Mouse (Mus musculus): ENCODE measurements around the gene Swsap1. TPM values are rescaled to one million over a fixed set of nuclear protein-coding genes. Genes with fewer than 3 reads are reported as not detected.

The Swsap1 gene
- total and polyA plus RNA-seq, 2 experiments = 4.7 to 5.3 TPM

DNA sequence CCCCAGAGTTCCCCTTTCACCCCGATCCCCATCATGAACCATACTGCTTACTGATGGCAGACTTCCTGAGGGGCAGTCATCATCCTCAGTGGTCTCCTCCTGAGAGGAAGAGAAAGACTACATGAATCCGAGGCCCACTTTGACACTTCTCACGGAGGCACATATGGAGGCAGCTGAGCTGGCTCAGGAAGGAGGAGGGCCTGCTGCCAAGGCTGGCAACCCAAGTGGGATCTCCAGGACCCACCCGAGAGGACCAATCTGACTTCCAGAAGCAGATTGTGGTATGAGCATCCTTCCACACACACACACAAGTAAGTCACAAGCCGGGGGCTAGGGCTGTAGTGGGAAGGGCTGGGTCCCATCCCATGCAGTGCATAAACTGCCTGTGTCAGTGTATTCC lies 21.8 kb downstream of the Swsap1 start:
- H3K36me3 ChIP-seq (ENCODE audit: control insufficient read depth, insufficient read depth, low read length) = peaks cover 22% of the 10 kb centered on the region
- no peak overlapping the region for H3K9ac ChIP-seq (ENCODE audit: low read depth, low read length)
- no peaks in the 10 kb centered on the region for H3K4me1 ChIP-seq (ENCODE audit: control insufficient read depth, insufficient read depth, low read length)
- DNase-seq (ENCODE audit: extremely low read depth, low read depth, low spot score) = no peak
- no peaks in the 10 kb centered on the region for H3K79me2 ChIP-seq (ENCODE audit: control insufficient read depth, insufficient read depth, low read length)
- TF ChIP-seq CTCF (IDR thresholded peaks at IDR 0.05; ENCODE audit: low read depth, low read length) = no peak
- TF ChIP-seq POLR2A (IDR thresholded peaks at IDR 0.05; ENCODE audit: extremely low read depth, insufficient read depth, low read length) = no peak
- no peak overlapping the region for H3K27ac ChIP-seq (replicated peaks; ENCODE audit: insufficient read depth, low read depth, low read length)
- no peak overlapping the region for H3K4me3 ChIP-seq (ENCODE audit: insufficient read depth, low read depth, low read length)
- H3K27me3 ChIP-seq (ENCODE audit: control insufficient read depth, insufficient read depth, low read length) = no peaks in the 10 kb centered on the region
- 90% methylated on average over 5 of the region's 5 CpGs for WGBS

DNA sequence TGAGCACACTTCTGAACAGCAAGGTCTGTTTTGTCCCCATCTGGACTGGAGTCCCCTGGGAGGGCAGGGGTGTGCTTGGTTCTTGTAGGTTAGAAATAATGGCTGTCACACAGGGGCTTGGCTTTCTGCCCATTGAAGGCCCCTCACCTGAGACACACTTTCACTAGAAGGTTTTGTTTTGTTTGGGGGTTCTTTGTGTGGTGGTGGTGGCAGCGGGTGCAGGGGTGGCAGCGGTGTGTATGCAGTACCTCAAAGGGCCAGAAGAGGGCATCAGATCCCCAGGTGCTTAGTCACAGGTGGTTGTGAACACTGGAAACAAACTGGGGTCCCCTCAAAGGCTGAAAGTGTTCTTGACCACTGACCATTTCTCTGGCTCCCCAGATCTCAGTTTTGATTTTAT lies 22.4 kb downstream of the Swsap1 start:
- H3K27me3 ChIP-seq (ENCODE audit: control insufficient read depth, insufficient read depth, low read length) = no peaks in the 10 kb centered on the region
- DNase-seq (ENCODE audit: extremely low read depth, low read depth, low spot score) = no peak
- WGBS = 37% methylated on average over 2 of the region's 2 CpGs
- H3K9ac ChIP-seq (ENCODE audit: low read depth, low read length) = no peak overlapping the region
- no peaks in the 10 kb centered on the region for H3K79me2 ChIP-seq (ENCODE audit: control insufficient read depth, insufficient read depth, low read length)
- H3K27ac ChIP-seq (replicated peaks; ENCODE audit: insufficient read depth, low read depth, low read length) = no peak overlapping the region
- TF ChIP-seq POLR2A (IDR thresholded peaks at IDR 0.05; ENCODE audit: extremely low read depth, insufficient read depth, low read length) (no peak), CTCF (IDR thresholded peaks at IDR 0.05; ENCODE audit: low read depth, low read length) (peak; percentile 89)
- no peak overlapping the region for H3K4me3 ChIP-seq (ENCODE audit: insufficient read depth, low read depth, low read length)
- peaks cover 19% of the 10 kb centered on the region for H3K36me3 ChIP-seq (ENCODE audit: control insufficient read depth, insufficient read depth, low read length)
- no peaks in the 10 kb centered on the region for H3K4me1 ChIP-seq (ENCODE audit: control insufficient read depth, insufficient read depth, low read length)

DNA sequence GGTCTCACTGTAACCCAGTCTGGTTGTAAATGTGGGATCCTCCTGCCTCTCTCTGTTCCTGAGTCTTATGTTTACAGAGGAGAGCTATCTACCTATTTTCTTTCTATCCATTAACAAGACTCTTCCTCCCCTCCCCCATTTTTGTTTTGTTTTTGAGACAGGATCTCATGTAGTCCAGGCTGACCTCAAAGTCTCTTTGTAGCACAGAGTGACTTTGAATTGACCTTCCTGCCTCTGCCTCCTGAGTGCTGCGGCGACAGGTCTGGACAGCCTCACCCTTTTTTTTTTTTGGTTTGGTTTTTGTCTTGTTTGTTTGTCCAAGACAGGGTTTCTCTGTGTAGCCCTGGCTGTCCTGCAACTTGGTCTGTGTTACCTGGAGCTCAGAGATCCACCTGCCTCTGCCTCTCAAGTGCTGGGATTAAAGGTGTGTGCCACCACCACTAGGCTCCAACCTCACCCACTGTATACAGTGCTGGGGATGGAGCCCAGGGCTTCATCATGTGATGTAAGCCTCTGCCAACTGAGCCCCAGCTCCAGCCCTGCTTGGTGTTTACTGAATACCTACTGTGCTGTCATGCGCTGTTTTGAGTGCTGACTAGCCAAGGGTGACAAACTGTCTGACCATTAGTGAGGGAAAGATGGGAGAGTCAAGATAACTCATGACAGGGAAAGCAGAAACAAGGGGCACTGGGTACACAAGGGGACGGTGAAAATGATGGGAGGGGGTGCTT lies 23.0 kb downstream of the Swsap1 start:
- no peak for TF ChIP-seq POLR2A (IDR thresholded peaks at IDR 0.05; ENCODE audit: extremely low read depth, insufficient read depth, low read length)
- TF ChIP-seq CTCF (IDR thresholded peaks at IDR 0.05; ENCODE audit: low read depth, low read length) = no peak
- Histone ChIP-seq H3K4me1 (ENCODE audit: control insufficient read depth, insufficient read depth, low read length) (no peaks in the 10 kb centered on the region), H3K9ac (ENCODE audit: low read depth, low read length) (no peak overlapping the region), H3K27ac (replicated peaks; ENCODE audit: insufficient read depth, low read depth, low read length) (no peak overlapping the region), H3K36me3 (ENCODE audit: control insufficient read depth, insufficient read depth, low read length) (peaks cover 14% of the 10 kb centered on the region), H3K27me3 (ENCODE audit: control insufficient read depth, insufficient read depth, low read length) (no peaks in the 10 kb centered on the region), H3K79me2 (ENCODE audit: control insufficient read depth, insufficient read depth, low read length) (no peaks in the 10 kb centered on the region), H3K4me3 (ENCODE audit: insufficient read depth, low read depth, low read length) (no peak overlapping the region)
- WGBS = 69% methylated on average over 4 of the region's 4 CpGs
- DNase-seq (ENCODE audit: extremely low read depth, low read depth, low spot score) = no peak

DNA sequence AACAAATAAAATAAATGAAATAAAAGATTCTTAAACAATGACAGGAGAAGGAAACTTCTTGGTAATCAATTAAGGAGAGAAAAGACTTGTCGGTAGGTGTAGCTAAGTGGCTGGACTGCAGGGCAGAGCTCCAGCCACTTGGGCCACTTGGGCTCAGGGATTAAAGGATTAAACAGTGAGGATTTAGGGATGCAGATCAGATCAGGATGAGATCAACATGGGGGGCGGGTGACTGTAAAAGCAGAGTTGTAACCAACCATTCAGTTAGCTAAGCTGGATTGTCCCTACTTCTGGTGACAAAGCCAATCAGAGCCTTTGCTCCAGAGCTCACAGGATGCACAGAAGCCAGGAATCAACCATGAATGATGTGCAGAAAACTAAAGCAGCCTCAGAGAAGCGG lies 28.4 kb downstream of the Swsap1 start:
- Histone ChIP-seq H3K27ac (replicated peaks; ENCODE audit: insufficient read depth, low read depth, low read length) (no peak overlapping the region), H3K4me1 (ENCODE audit: control insufficient read depth, insufficient read depth, low read length) (peaks cover 2% of the 10 kb centered on the region; the same call in 1 of the 2 replicates), H3K79me2 (ENCODE audit: control insufficient read depth, insufficient read depth, low read length) (peaks cover 5% of the 10 kb centered on the region; the same call in 1 of the 2 replicates), H3K27me3 (ENCODE audit: control insufficient read depth, insufficient read depth, low read length) (no peaks in the 10 kb centered on the region), H3K4me3 (ENCODE audit: insufficient read depth, low read depth, low read length) (no peak overlapping the region), H3K9ac (ENCODE audit: low read depth, low read length) (no peak overlapping the region), H3K36me3 (ENCODE audit: control insufficient read depth, insufficient read depth, low read length) (peaks cover 8% of the 10 kb centered on the region)
- WGBS = 82% methylated on average over 3 of the region's 3 CpGs
- TF ChIP-seq CTCF (IDR thresholded peaks at IDR 0.05; ENCODE audit: low read depth, low read length) (no peak), POLR2A (IDR thresholded peaks at IDR 0.05; ENCODE audit: extremely low read depth, insufficient read depth, low read length) (no peak)
- DNase-seq (ENCODE audit: extremely low read depth, low read depth, low spot score) = no peak

DNA sequence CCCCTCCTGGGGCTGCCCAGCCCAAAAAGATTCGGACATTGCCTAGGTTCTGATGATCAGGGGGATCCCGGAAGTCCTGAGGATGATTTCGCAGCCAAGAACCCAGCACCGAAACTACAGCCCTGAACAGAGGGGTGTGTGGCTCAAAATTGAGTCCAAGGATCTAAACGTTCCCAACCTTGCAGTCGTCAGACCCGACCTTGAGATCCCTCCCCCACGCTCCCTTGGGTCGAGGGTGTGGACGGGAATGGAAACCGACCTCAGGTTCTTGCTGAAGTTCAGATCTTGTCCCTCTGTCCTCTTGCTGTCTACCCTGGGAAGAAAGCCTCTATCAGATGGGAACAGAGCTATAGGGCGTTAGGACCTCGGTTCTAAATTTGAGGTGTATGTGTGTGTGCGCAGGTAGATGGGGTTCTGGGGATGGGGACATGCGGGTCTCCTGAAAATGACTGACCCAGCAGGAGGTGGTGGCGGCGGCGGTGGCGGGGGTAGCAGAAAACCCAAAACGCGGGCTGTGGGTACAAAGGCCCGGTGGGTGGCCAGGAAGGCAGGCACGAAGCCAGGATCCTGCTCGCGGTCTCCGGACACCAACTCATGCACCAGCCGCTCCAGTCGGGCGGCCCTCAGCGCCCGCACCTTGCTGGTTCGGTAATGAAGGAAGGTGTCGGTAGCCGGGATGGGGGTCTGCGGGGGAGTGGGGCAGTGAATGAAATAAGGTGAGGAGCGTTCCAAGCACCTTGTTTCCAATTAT lies 32.2 kb downstream of the Swsap1 start:
- 48% methylated on average over 36 of the region's 36 CpGs for WGBS
- peaks cover 2% of the 10 kb centered on the region; the same call in 1 of the 2 replicates for H3K36me3 ChIP-seq (ENCODE audit: control insufficient read depth, insufficient read depth, low read length)
- H3K27me3 ChIP-seq (ENCODE audit: control insufficient read depth, insufficient read depth, low read length) = no peaks in the 10 kb centered on the region
- H3K9ac ChIP-seq (ENCODE audit: low read depth, low read length) = no peak overlapping the region
- TF ChIP-seq POLR2A (IDR thresholded peaks at IDR 0.05; ENCODE audit: extremely low read depth, insufficient read depth, low read length) = no peak
- no peak for TF ChIP-seq CTCF (IDR thresholded peaks at IDR 0.05; ENCODE audit: low read depth, low read length)
- H3K79me2 ChIP-seq (ENCODE audit: control insufficient read depth, insufficient read depth, low read length) = peaks cover 5% of the 10 kb centered on the region; the same call in 1 of the 2 replicates
- peaks cover 22% of the 10 kb centered on the region for H3K4me1 ChIP-seq (ENCODE audit: control insufficient read depth, insufficient read depth, low read length)
- H3K4me3 ChIP-seq (ENCODE audit: insufficient read depth, low read depth, low read length) = no peak overlapping the region
- no peak overlapping the region for H3K27ac ChIP-seq (replicated peaks; ENCODE audit: insufficient read depth, low read depth, low read length)
- no peak for DNase-seq (ENCODE audit: extremely low read depth, low read depth, low spot score)

Measured in liver, adult 2 months (tissue).